Mouse (Mus musculus): ENCODE data around the gene Rbfox3. TPM values are rescaled to one million over a fixed set of nuclear protein-coding genes. Genes with fewer than 3 reads are reported as not detected.

The Rbfox3 gene
- polyA plus RNA-seq, 1 experiment from 2014 or later: 0.37 TPM

- no peaks in the 10 kb centered on the region for H3K4me1 ChIP-seq (ENCODE audit: control insufficient read depth, insufficient read depth, low read length)
- ATAC-seq (ENCODE audit: low FRiP score, low TSS enrichment): no peak
- no peak overlapping the region for H3K9ac ChIP-seq (ENCODE audit: low read depth, low read length)
- WGBS: 88% methylated on average over 7 of the region's 7 CpGs
- H3K4me3 ChIP-seq (ENCODE audit: low read length): no peak overlapping the region
- no peak overlapping the region for H3K4me2 ChIP-seq (replicated peaks; ENCODE audit: low read depth, low read length)
- H3K27me3 ChIP-seq (ENCODE audit: control insufficient read depth, insufficient read depth, low read length): no peaks in the 10 kb centered on the region; the same call in none of the 2 replicates
- H3K27ac ChIP-seq (ENCODE audit: low read depth, low read length): no peak overlapping the region
- no peaks in the 10 kb centered on the region for H3K9me3 ChIP-seq (ENCODE audit: control insufficient read depth, low read length)
- H3K36me3 ChIP-seq (ENCODE audit: control insufficient read depth, insufficient read depth, low read length): no peaks in the 10 kb centered on the region
Measured at GRCm38 (mm10) chr11:118693276-118693675, 218.1 kb downstream of the Rbfox3 start.

- Histone ChIP-seq H3K4me3 (ENCODE audit: low read length) (no peak overlapping the region), H3K27ac (ENCODE audit: low read depth, low read length) (no peak overlapping the region), H3K36me3 (ENCODE audit: control insufficient read depth, insufficient read depth, low read length) (no peaks in the 10 kb centered on the region), H3K9ac (ENCODE audit: low read depth, low read length) (no peak overlapping the region), H3K4me1 (ENCODE audit: control insufficient read depth, insufficient read depth, low read length) (no peaks in the 10 kb centered on the region), H3K4me2 (replicated peaks; ENCODE audit: low read depth, low read length) (no peak overlapping the region), H3K27me3 (ENCODE audit: control insufficient read depth, insufficient read depth, low read length) (peaks cover 3% of the 10 kb centered on the region; the same call in 1 of the 2 replicates), H3K9me3 (ENCODE audit: control insufficient read depth, low read length) (no peaks in the 10 kb centered on the region)
- WGBS: 88% methylated on average over 8 of the region's 8 CpGs
- ATAC-seq (ENCODE audit: low FRiP score, low TSS enrichment): no peak
Measured at GRCm38 (mm10) chr11:118690262-118690661, 221.1 kb downstream of the Rbfox3 start.

- ATAC-seq (ENCODE audit: low FRiP score, low TSS enrichment): no peak
- Histone ChIP-seq H3K4me2 (replicated peaks; ENCODE audit: low read depth, low read length) (no peak overlapping the region), H3K9me3 (ENCODE audit: control insufficient read depth, low read length) (no peaks in the 10 kb centered on the region), H3K4me1 (ENCODE audit: control insufficient read depth, insufficient read depth, low read length) (no peaks in the 10 kb centered on the region), H3K4me3 (ENCODE audit: low read length) (no peak overlapping the region), H3K27ac (ENCODE audit: low read depth, low read length) (no peak overlapping the region), H3K9ac (ENCODE audit: low read depth, low read length) (no peak overlapping the region), H3K27me3 (ENCODE audit: control insufficient read depth, insufficient read depth, low read length) (peaks cover 7% of the 10 kb centered on the region), H3K36me3 (ENCODE audit: control insufficient read depth, insufficient read depth, low read length) (no peaks in the 10 kb centered on the region)
- 3% methylated on average over 16 of the region's 16 CpGs for WGBS
Measured at GRCm38 (mm10) chr11:118685397-118685796, 226.0 kb downstream of the Rbfox3 start.

- no peaks in the 10 kb centered on the region for H3K9me3 ChIP-seq (ENCODE audit: control insufficient read depth, low read length)
- H3K4me1 ChIP-seq (ENCODE audit: control insufficient read depth, insufficient read depth, low read length): no peaks in the 10 kb centered on the region
- H3K27me3 ChIP-seq (ENCODE audit: control insufficient read depth, insufficient read depth, low read length): peaks cover 8% of the 10 kb centered on the region
- H3K9ac ChIP-seq (ENCODE audit: low read depth, low read length): no peak overlapping the region
- no peak overlapping the region for H3K4me3 ChIP-seq (ENCODE audit: low read length)
- H3K27ac ChIP-seq (ENCODE audit: low read depth, low read length): no peak overlapping the region
- no peak for ATAC-seq (ENCODE audit: low FRiP score, low TSS enrichment)
- H3K36me3 ChIP-seq (ENCODE audit: control insufficient read depth, insufficient read depth, low read length): no peaks in the 10 kb centered on the region
- 71% methylated on average over 4 of the region's 4 CpGs for WGBS
- no peak overlapping the region for H3K4me2 ChIP-seq (replicated peaks; ENCODE audit: low read depth, low read length)
Measured at GRCm38 (mm10) chr11:118684665-118685064, 226.7 kb downstream of the Rbfox3 start.

GRCm38 (mm10) chr11:118680699-118681098, 230.7 kb downstream of the Rbfox3 start:
- ATAC-seq (ENCODE audit: low FRiP score, low TSS enrichment): no peak
- H3K27ac ChIP-seq (ENCODE audit: low read depth, low read length): no peak overlapping the region
- H3K9me3 ChIP-seq (ENCODE audit: control insufficient read depth, low read length): no peaks in the 10 kb centered on the region
- no peaks in the 10 kb centered on the region for H3K36me3 ChIP-seq (ENCODE audit: control insufficient read depth, insufficient read depth, low read length)
- WGBS: 74% methylated on average over 10 of the region's 10 CpGs
- H3K4me3 ChIP-seq (ENCODE audit: low read length): no peak overlapping the region
- H3K27me3 ChIP-seq (ENCODE audit: control insufficient read depth, insufficient read depth, low read length): peaks cover 24% of the 10 kb centered on the region
- H3K4me1 ChIP-seq (ENCODE audit: control insufficient read depth, insufficient read depth, low read length): no peaks in the 10 kb centered on the region
- H3K9ac ChIP-seq (ENCODE audit: low read depth, low read length): no peak overlapping the region
- no peak overlapping the region for H3K4me2 ChIP-seq (replicated peaks; ENCODE audit: low read depth, low read length)

GRCm38 (mm10) chr11:118679736-118680410, 231.5 kb downstream of the Rbfox3 start:
- ATAC-seq (ENCODE audit: low FRiP score, low TSS enrichment): no peak
- H3K27me3 ChIP-seq (ENCODE audit: control insufficient read depth, insufficient read depth, low read length): peaks cover 24% of the 10 kb centered on the region
- H3K27ac ChIP-seq (ENCODE audit: low read depth, low read length): no peak overlapping the region

GRCm38 (mm10) chr11:118678515-118679104, 232.8 kb downstream of the Rbfox3 start:
- no peak for ATAC-seq (ENCODE audit: low FRiP score, low TSS enrichment)

More at GRCm38 (mm10) chr11:118679736-118680410, 231.5 kb downstream of the Rbfox3 start:
- Histone ChIP-seq H3K4me1 (ENCODE audit: control insufficient read depth, insufficient read depth, low read length) (no peaks in the 10 kb centered on the region), H3K4me3 (ENCODE audit: low read length) (no peak overlapping the region), H3K4me2 (replicated peaks; ENCODE audit: low read depth, low read length) (no peak overlapping the region), H3K36me3 (ENCODE audit: control insufficient read depth, insufficient read depth, low read length) (no peaks in the 10 kb centered on the region), H3K9me3 (ENCODE audit: control insufficient read depth, low read length) (no peaks in the 10 kb centered on the region), H3K9ac (ENCODE audit: low read depth, low read length) (no peak overlapping the region)
- 73% methylated on average over 24 of the region's 24 CpGs for WGBS

GRCm38 (mm10) chr11:118677277-118677676, 234.1 kb downstream of the Rbfox3 start:
- H3K4me2 ChIP-seq (replicated peaks; ENCODE audit: low read depth, low read length): no peak overlapping the region
- H3K4me1 ChIP-seq (ENCODE audit: control insufficient read depth, insufficient read depth, low read length): no peaks in the 10 kb centered on the region
- H3K9me3 ChIP-seq (ENCODE audit: control insufficient read depth, low read length): no peaks in the 10 kb centered on the region
- no peaks in the 10 kb centered on the region for H3K36me3 ChIP-seq (ENCODE audit: control insufficient read depth, insufficient read depth, low read length)
- no peak overlapping the region for H3K9ac ChIP-seq (ENCODE audit: low read depth, low read length)
- H3K4me3 ChIP-seq (ENCODE audit: low read length): no peak overlapping the region
- WGBS: 63% methylated on average over 8 of the region's 8 CpGs
- H3K27ac ChIP-seq (ENCODE audit: low read depth, low read length): no peak overlapping the region
- peaks cover 24% of the 10 kb centered on the region for H3K27me3 ChIP-seq (ENCODE audit: control insufficient read depth, insufficient read depth, low read length)
- no peak for ATAC-seq (ENCODE audit: low FRiP score, low TSS enrichment)

More at GRCm38 (mm10) chr11:118678515-118679104, 232.8 kb downstream of the Rbfox3 start:
- no peak overlapping the region for H3K27ac ChIP-seq (ENCODE audit: low read depth, low read length)
- peaks cover 24% of the 10 kb centered on the region for H3K27me3 ChIP-seq (ENCODE audit: control insufficient read depth, insufficient read depth, low read length)
- no peaks in the 10 kb centered on the region for H3K9me3 ChIP-seq (ENCODE audit: control insufficient read depth, low read length)
- WGBS: 38% methylated on average over 20 of the region's 20 CpGs
- H3K4me1 ChIP-seq (ENCODE audit: control insufficient read depth, insufficient read depth, low read length): no peaks in the 10 kb centered on the region
- H3K9ac ChIP-seq (ENCODE audit: low read depth, low read length): no peak overlapping the region
- H3K36me3 ChIP-seq (ENCODE audit: control insufficient read depth, insufficient read depth, low read length): no peaks in the 10 kb centered on the region
- H3K4me2 ChIP-seq (replicated peaks; ENCODE audit: low read depth, low read length): no peak overlapping the region
- H3K4me3 ChIP-seq (ENCODE audit: low read length): no peak overlapping the region

- peaks cover 24% of the 10 kb centered on the region for H3K27me3 ChIP-seq (ENCODE audit: control insufficient read depth, insufficient read depth, low read length)
- no peak for ATAC-seq (ENCODE audit: low FRiP score, low TSS enrichment)
- WGBS: 81% methylated on average over 7 of the region's 7 CpGs
Measured at GRCm38 (mm10) chr11:118676364-118676763, 235.0 kb downstream of the Rbfox3 start.

More at GRCm38 (mm10) chr11:118676364-118676763, 235.0 kb downstream of the Rbfox3 start:
- H3K36me3 ChIP-seq (ENCODE audit: control insufficient read depth, insufficient read depth, low read length): no peaks in the 10 kb centered on the region
- no peak overlapping the region for H3K9ac ChIP-seq (ENCODE audit: low read depth, low read length)
- H3K4me1 ChIP-seq (ENCODE audit: control insufficient read depth, insufficient read depth, low read length): no peaks in the 10 kb centered on the region
- no peak overlapping the region for H3K4me3 ChIP-seq (ENCODE audit: low read length)
- no peaks in the 10 kb centered on the region for H3K9me3 ChIP-seq (ENCODE audit: control insufficient read depth, low read length)
- H3K4me2 ChIP-seq (replicated peaks; ENCODE audit: low read depth, low read length): no peak overlapping the region
- H3K27ac ChIP-seq (ENCODE audit: low read depth, low read length): no peak overlapping the region

Measured in kidney, embryonic 14.5 days (tissue).